Mouse (Mus musculus) c-Kit-negative CD71-positive TER-119-positive erythroid progenitor cells, embryonic 14.5 days (primary cell): ENCODE measurements around the gene Mier3.
"Not testable (repeated sequence)": the region's sequence is repeated elsewhere in the genome, so short reads cannot be mapped to it uniquely, and the experiment has no call there.

Source experiments
- DNase-seq: peaks from one replicate; pipeline ENCODE4 v3.0.0-alpha.2; 2013; ENCODE audit warnings: low read depth, low spot score

The Mier3 gene

DNA sequence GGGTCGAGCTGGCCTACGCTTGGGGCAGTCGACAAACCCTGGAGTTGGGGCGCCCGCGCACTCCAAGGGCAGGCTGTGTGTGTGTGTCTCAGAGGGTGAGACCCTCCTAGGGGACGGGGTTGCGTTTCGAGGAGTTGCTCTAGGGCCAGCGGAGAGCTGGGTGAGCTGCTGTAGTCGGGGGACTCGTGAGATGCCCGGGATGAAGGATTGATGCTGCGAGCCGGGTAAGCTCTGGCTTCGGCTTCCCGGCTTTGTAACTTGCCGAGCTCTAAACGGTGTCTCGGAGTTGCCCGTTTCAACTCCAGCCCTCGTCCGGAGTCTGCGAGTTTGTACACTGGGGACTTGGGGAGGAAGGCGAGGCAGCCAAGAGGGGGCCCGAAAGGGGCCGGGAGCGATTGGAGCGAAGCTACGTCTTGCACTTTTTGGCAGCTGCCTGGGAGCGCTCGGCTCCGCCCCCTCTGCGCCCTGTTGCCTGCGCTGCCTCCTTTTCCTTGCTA lies 6.6 kb downstream of the Mier3 start:
- peak; percentile 69 for DNase-seq

DNA sequence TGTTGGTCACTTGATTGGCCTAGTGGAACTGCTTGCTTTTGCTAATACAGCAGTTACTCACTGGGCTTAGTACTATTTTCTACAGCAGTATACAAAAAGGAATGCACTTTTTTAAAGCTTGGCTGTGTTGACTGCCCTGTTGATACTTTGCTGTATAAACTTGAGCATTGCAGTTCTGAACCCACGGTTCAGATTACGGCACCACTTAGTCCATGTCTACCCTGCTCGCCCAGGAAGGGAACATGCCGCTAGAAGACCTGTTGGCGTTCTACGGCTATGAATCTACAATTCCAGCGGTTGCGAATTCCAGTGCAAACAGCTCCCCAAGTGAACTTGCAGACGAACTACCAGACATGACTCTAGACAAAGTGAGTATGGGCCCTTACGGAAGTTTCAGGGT lies 22.6 kb downstream of the Mier3 start:
- no peak for DNase-seq

GRCm38 (mm10) chr13:111703952-111704351 lies 23.2 kb downstream of the Mier3 start:
- not testable (repeated sequence) for DNase-seq

GRCm38 (mm10) chr13:111710531-111710930 lies 29.8 kb downstream of the Mier3 start:
- DNase-seq = no peak

DNA sequence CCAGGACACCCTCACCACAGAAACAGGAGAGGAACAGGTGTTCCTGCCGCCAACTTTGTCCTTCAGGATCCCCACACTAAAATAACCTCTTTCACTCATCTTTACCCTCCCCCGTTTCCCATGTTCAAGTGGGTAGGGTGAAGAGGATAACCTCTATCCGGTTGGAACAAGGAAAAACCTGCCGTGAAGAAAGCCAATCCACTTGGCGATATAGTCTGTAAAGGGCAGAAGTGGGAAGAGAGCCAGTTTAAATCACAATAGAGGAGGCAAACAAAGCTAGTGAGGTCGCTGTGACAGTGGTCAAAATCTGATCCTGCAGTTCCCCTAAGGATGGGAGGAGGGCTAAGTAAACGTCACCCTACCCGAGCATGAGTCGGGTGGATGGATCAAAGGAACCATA lies 38.9 kb downstream of the Mier3 start:
- DNase-seq = no peak

DNA sequence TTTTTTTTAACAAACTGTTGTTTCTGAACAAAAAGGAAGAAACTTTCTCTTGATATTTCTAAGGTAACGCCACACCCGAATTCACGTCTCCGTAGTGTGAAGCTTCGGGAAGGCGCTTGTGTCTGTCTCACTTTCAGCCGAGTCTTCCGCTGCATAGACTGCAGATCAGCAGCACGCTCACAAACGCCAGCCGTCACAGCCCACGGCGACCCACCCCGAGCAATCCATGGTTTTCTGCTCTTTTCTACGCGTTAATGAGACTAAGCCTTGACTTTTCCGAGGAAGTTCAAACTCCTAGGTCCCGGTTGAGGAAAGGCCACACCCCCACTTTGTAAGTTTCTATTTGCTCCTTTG lies 44.0 kb downstream of the Mier3 start:
- no peak for DNase-seq

GRCm38 (mm10) chr13:111725165-111726077 lies 44.6 kb downstream of the Mier3 start:
- DNase-seq = peak; percentile 94

GRCm38 (mm10) chr13:111726898-111727297 lies 46.1 kb downstream of the Mier3 start:
- DNase-seq = no peak

- DNase-seq = no peak
These were observed 60.6 kb downstream of the Mier3 start for GRCm38 (mm10) chr13:111741204-111741990.

GRCm38 (mm10) chr13:111741991-111742615 lies 61.3 kb downstream of the Mier3 start:
- peak; percentile 73 for DNase-seq

DNA sequence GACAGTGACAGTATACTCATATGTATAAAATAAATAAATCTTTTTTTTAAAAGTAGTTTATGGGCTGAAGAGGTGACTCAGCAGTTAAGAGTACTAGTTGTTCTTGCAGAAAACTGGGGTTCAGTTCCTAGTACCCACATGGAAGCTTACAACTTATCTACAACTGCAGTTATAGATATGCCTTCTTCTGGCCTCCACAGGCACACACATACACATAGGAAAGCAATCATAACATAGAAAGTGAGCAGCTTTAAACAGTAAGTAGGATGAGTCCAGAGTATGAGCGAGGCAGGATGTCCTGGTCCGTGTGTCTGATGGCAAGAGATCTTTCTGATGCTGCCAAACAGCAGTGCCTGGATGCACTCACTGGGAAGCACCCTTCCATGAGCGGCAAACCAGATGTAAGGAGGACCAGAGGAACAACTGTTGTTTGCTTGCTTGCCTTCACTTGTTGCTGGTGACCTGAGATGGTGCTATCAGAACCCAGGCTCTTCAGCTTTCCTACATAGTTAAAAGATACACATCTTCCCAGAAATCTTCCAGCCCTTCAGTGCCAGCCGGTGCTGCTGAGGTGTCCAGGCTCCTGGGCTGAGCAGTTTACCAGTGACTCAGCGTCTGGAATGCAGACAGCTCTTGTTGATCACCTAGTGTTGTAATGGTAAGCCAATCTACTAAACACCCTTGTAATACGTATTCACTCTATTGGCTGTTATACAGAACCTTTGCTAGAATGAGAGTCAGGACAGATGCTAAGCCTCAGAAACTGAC lies 63.6 kb downstream of the Mier3 start:
- peak; percentile 44 for DNase-seq

DNA sequence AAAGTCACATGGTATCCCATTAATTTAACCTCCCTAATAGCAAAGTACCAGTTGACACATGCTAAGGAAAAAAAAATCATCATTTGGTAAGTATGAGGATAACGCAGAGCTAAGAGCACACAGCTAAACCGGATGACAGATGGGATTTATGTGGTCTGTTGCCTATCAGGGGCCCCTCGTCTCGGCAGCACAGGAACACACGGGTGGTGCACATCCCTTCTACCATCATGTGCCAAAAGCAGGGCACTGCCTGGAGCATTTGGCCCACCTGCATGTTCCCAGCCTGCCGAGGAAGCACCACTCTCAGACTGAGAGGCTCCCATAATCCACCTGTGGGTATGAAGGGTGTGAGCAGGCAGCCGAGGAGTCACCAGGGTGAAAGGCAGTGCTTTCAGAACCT lies 64.4 kb downstream of the Mier3 start:
- no peak for DNase-seq

GRCm38 (mm10) chr13:111746831-111747230 lies 66.1 kb downstream of the Mier3 start:
- DNase-seq = no peak

DNA sequence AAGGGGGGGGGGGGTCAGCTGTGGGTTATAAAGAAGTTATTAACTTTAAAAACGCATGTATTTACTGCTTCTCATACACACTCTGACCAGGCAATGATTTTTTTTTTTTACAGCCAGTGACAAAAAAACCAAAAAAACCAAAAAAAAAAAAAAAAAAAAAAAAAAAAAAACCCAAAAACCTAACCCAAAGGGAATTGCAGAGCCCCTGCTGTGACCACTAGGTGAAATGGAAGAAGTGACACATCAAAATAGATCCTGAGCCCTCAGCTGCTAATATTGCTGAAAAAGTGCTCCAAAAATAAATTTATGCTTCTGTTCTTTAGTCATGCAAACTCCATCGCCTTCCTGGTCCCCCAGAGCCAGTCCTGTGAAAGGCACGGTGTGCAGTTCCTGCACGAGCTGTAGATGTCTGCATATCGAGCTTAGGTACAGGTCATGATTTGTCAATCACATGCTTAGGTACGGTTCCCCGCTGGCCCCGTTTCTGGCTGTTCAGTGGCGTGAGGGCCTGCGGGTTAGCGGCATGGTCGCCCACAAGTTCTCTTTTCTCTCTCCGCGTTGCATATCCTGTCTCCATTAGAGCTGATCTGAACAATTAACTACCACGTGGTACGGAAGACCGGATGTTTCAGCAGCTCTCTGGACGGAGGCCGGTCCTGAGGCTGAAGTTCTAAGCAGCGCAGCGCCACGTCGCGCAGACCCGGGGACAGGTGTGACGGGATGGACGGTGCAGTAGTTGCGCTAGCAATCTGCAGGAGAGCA lies 67.7 kb downstream of the Mier3 start:
- no peak for DNase-seq

GRCm38 (mm10) chr13:111753321-111753720 lies 72.5 kb downstream of the Mier3 start:
- DNase-seq = no peak

- DNase-seq = no peak
These were observed 74.6 kb downstream of the Mier3 start for GRCm38 (mm10) chr13:111755377-111755776.

DNA sequence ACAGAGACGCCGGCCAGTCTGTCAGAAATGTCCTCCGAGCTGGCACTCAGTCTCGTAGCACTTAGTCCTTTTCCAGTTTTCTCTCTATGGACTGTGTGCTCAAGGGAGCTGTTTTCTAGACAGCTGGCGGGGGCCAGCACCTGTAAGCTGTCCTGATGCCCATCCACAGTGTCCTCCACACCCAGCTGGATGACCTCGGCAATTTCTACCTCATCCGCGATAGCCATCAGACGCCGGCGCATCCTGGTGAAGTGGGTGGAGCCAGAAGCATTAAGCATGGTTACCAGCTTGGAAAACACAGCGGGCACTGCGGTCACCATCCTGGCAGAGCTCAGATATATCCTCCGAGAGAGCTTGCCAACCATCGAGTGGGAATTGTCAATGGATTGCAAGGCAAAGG lies 75.2 kb downstream of the Mier3 start:
- no peak for DNase-seq

GRCm38 (mm10) chr13:111756986-111757385 lies 76.2 kb downstream of the Mier3 start:
- DNase-seq = no peak

DNA sequence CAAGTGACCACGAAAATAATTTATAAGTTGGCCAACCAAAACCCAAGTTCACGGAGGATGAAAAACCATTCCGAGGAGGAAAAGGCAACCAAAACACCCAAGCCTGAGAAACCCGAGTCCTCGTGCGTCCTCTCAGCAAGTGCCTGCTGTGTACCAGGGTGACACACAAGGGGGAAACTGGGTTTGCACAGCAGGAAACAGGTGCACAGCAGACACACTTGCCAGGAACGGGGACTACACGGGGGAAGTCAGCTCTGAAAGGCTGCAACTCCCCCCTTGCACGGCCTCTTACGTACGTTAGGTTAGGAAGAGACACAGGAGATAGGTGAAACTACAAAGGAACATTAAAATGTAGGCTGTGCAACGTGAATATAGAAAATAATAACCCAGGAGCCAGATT lies 81.7 kb downstream of the Mier3 start:
- DNase-seq = no peak
